Mouse (Mus musculus) ES-CJ7 (cell line): ENCODE data around the gene Dclk1.

ENCODE experiments used
- DNase-seq: peaks from one replicate; pipeline ENCODE4 v3.0.0; 2011; ENCODE audit warnings: low read depth, low spot score

Gene Dclk1

GRCm38 (mm10) chr3:55539811-55540293 lies 297.7 kb downstream of the Dclk1 start:
- no peak for DNase-seq

- no peak for DNase-seq
These were observed 298.4 kb downstream of the Dclk1 start for GRCm38 (mm10) chr3:55540406-55541140.

GRCm38 (mm10) chr3:55541799-55542198 lies 299.6 kb downstream of the Dclk1 start:
- no peak for DNase-seq

GRCm38 (mm10) chr3:55542310-55542709 lies 300.1 kb downstream of the Dclk1 start:
- peak; percentile 15 for DNase-seq

GRCm38 (mm10) chr3:55542947-55543346 lies 300.8 kb downstream of the Dclk1 start:
- no peak for DNase-seq

GRCm38 (mm10) chr3:55543929-55544684 lies 301.9 kb downstream of the Dclk1 start:
- DNase-seq, result no peak

GRCm38 (mm10) chr3:55545296-55545695 lies 303.1 kb downstream of the Dclk1 start:
- no peak for DNase-seq

- DNase-seq, result no peak
These were observed 303.8 kb downstream of the Dclk1 start for GRCm38 (mm10) chr3:55545916-55546315.

- no peak for DNase-seq
These were observed 304.9 kb downstream of the Dclk1 start for GRCm38 (mm10) chr3:55547106-55547505.

- DNase-seq, result no peak
These were observed 307.2 kb downstream of the Dclk1 start for GRCm38 (mm10) chr3:55549376-55549775.

- no peak for DNase-seq
These were observed 308.8 kb downstream of the Dclk1 start for GRCm38 (mm10) chr3:55550962-55551361.

- no peak for DNase-seq
These were observed 309.7 kb downstream of the Dclk1 start for GRCm38 (mm10) chr3:55551912-55552311.

GRCm38 (mm10) chr3:55553031-55553430 lies 310.9 kb downstream of the Dclk1 start:
- no peak for DNase-seq

GRCm38 (mm10) chr3:55555848-55556247 lies 313.7 kb downstream of the Dclk1 start:
- no peak for DNase-seq

GRCm38 (mm10) chr3:55558570-55558969 lies 316.4 kb downstream of the Dclk1 start:
- DNase-seq, result no peak

- peak; percentile 23 for DNase-seq
These were observed 325.3 kb downstream of the Dclk1 start for GRCm38 (mm10) chr3:55567476-55567875.

GRCm38 (mm10) chr3:55569539-55569938 lies 327.4 kb downstream of the Dclk1 start:
- no peak for DNase-seq

- no peak for DNase-seq
These were observed 328.9 kb downstream of the Dclk1 start for GRCm38 (mm10) chr3:55571034-55571433.

- no peak for DNase-seq
These were observed 329.6 kb downstream of the Dclk1 start for GRCm38 (mm10) chr3:55571552-55572296.

GRCm38 (mm10) chr3:55572297-55572681 lies 330.1 kb downstream of the Dclk1 start:
- no peak for DNase-seq

GRCm38 (mm10) chr3:55574003-55574402 lies 331.8 kb downstream of the Dclk1 start:
- peak; percentile 28 for DNase-seq

GRCm38 (mm10) chr3:55587434-55587971 lies 345.3 kb downstream of the Dclk1 start:
- peak; percentile 7 for DNase-seq
